Mouse (Mus musculus) forebrain, postnatal 0 days (tissue): ENCODE measurements at regions not wholly inside any gene's neighbourhood (a gene's known extent, or its start where the extent isn't known, plus 50 kb on each side); places are given as distances from the start of the nearest gene placed in this dataset.
A peak's percentile ranks its signal among the peaks of the same experiment; 100 is the strongest.

Experiments used
- ATAC-seq: fragments of 200-750 bp; cut with Nextera tagmentation; 2 replicates; pipeline ENCODE4 v1.8.0; 2017; ENCODE audit warnings: mild to moderate bottlenecking, moderate library complexity
- DNase-seq: peaks from one replicate; pipeline ENCODE4 v3.0.0-alpha.2; 2015
- H3K27ac ChIP-seq: fragments of 300-500 bp; sonication (generic); 2 replicates; pipeline ENCODE4 v1.5.1; 2014; ENCODE audit warnings: low read depth, mild to moderate bottlenecking, antibody characterized with exemption, low read length, moderate library complexity, mixed read lengths
- H3K27me3 ChIP-seq: fragments of 300-500 bp; sonication (generic); 2 replicates; pipeline ENCODE4 v1.6.1; 2014; ENCODE audit warnings: mild to moderate bottlenecking, low read length, mixed read lengths; ENCODE audit not compliant: insufficient read depth
- H3K36me3 ChIP-seq: fragments of 300-500 bp; sonication (generic); 2 replicates; pipeline ENCODE4 v1.6.1; 2014; ENCODE audit warnings: mild to moderate bottlenecking, moderate library complexity; ENCODE audit not compliant: insufficient read depth
- H3K4me1 ChIP-seq: fragments of 300-500 bp; sonication (generic); 2 replicates; pipeline ENCODE4 v1.6.1; 2014; ENCODE audit warnings: antibody characterized with exemption; ENCODE audit not compliant: insufficient read depth
- H3K4me2 ChIP-seq: fragments of 300-500 bp; sonication (generic); 2 replicates; pipeline ENCODE4 v1.6.1; 2014; ENCODE audit warnings: low read depth, mild to moderate bottlenecking, moderate library complexity
- H3K4me3 ChIP-seq: fragments of 300-500 bp; sonication (generic); 2 replicates; pipeline ENCODE4 v1.5.1; 2014; ENCODE audit warnings: low read depth, low read length, mixed read lengths
- H3K9ac ChIP-seq: fragments of 300-500 bp; sonication (generic); 2 replicates; pipeline ENCODE4 v1.6.1; 2014; ENCODE audit warnings: mild to moderate bottlenecking
- H3K9me3 ChIP-seq: fragments of 300-500 bp; sonication (generic); 2 replicates; pipeline ENCODE4 v1.6.1; 2016; ENCODE audit warnings: low read length
- CTCF ChIP-seq: sonication (generic); IDR thresholded peaks from 2 replicates; pipeline ENCODE4 v1.5.1; 2016; ENCODE audit warnings: antibody characterized with exemption, control low read depth, low read depth
- WGBS: fragments of 180-500 bp; shearing (Covaris S2); extraction: QIAGEN DNeasy Blood & Tissue Kit; methylation state at CpG from one replicate; pipeline ENCODE4 v1.1.7; 2014; 5-methylcytosine and 5-hydroxymethylcytosine counted together

DNA sequence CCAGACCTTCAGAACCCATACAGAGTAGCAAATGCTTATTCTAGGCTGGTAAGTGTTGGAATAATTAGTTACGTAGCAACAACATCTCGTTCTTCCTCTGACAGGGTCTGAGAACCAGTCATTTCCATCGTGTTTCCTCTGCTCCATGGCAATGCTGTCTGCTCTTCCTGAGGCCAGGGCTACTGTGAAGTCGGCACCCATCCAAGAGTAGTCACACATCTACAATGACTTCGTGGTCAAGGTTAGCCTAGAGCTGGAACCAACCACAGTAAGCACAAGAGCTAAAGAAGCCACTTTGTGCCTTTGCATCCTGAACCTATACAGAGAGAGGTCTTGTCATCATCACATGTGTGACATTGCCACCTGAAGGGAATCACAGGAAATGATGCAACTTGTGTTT, 124.1 kb upstream of the Rad23b start:
- DNase-seq (no peak), ATAC-seq (no peak)
- H3K9ac ChIP-seq, result no peak overlapping the region
- no peaks in the 10 kb centered on the region for H3K4me1 ChIP-seq
- no peak overlapping the region for H3K4me3 ChIP-seq
- WGBS, result 85% methylated on average over 5 of the region's 5 CpGs
- no peak for TF ChIP-seq CTCF
- H3K27ac ChIP-seq, result no peak overlapping the region
- H3K36me3 ChIP-seq, result no peaks in the 10 kb centered on the region
- H3K9me3 ChIP-seq, result no peaks in the 10 kb centered on the region
- H3K27me3 ChIP-seq, result no peaks in the 10 kb centered on the region
- H3K4me2 ChIP-seq, result no peak overlapping the region

GRCm38 (mm10) chr4:55227394-55227793, 122.4 kb upstream of the Rad23b start:
- peak; percentile 48 for TF ChIP-seq CTCF
- no peak overlapping the region for H3K4me2 ChIP-seq
- H3K9ac ChIP-seq, result no peak overlapping the region
- DNase-seq (peak; percentile 32), ATAC-seq (no peak)
- no peaks in the 10 kb centered on the region for H3K9me3 ChIP-seq
- H3K4me3 ChIP-seq, result no peak overlapping the region
- 38% methylated on average over 3 of the region's 3 CpGs for WGBS
- H3K27me3 ChIP-seq, result no peaks in the 10 kb centered on the region
- H3K36me3 ChIP-seq, result no peaks in the 10 kb centered on the region
- H3K4me1 ChIP-seq, result no peaks in the 10 kb centered on the region
- H3K27ac ChIP-seq, result no peak overlapping the region

GRCm38 (mm10) chr4:55231522-55231921, 118.3 kb upstream of the Rad23b start:
- Histone ChIP-seq H3K4me1 (no peaks in the 10 kb centered on the region), H3K27me3 (no peaks in the 10 kb centered on the region), H3K9ac (no peak overlapping the region), H3K36me3 (no peaks in the 10 kb centered on the region), H3K4me2 (no peak overlapping the region), H3K9me3 (no peaks in the 10 kb centered on the region), H3K27ac (no peak overlapping the region), H3K4me3 (no peak overlapping the region)
- TF ChIP-seq CTCF, result peak; percentile 59
- 30% methylated on average over 4 of the region's 4 CpGs for WGBS
- ATAC-seq, result no peak
- no peak for DNase-seq

DNA sequence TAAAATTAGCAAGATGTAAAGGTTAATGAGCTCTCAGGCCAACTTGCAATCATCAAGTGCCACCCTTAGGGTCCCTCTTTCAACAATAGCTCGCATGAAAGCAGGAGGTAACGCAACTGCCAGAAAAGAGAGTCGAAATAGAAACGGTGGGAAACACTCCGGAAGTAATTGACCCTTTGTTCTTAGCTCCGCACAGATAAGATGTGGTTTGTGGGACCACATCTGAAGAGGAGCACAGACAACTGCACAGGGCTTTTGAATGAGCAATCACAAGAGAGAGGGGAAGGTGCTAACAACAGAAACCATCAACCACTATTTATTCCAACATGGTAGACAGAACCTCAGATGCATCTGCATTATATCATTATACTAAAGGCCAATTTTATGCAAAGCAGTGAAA, 112.0 kb upstream of the Rad23b start:
- H3K9ac ChIP-seq, result no peak overlapping the region
- no peak overlapping the region for H3K4me2 ChIP-seq
- no peaks in the 10 kb centered on the region for H3K36me3 ChIP-seq
- no peaks in the 10 kb centered on the region for H3K9me3 ChIP-seq
- H3K4me3 ChIP-seq, result no peak overlapping the region
- no peak overlapping the region for H3K27ac ChIP-seq
- DNase-seq (no peak), ATAC-seq (no peak)
- TF ChIP-seq CTCF, result no peak
- H3K4me1 ChIP-seq, result no peaks in the 10 kb centered on the region
- WGBS, result 29% methylated on average over 6 of the region's 6 CpGs
- no peaks in the 10 kb centered on the region for H3K27me3 ChIP-seq

- Histone ChIP-seq H3K4me3 (no peak overlapping the region), H3K9me3 (no peaks in the 10 kb centered on the region), H3K4me2 (no peak overlapping the region), H3K27me3 (no peaks in the 10 kb centered on the region), H3K36me3 (no peaks in the 10 kb centered on the region), H3K9ac (no peak overlapping the region), H3K27ac (no peak overlapping the region), H3K4me1 (no peaks in the 10 kb centered on the region)
- TF ChIP-seq CTCF, result peak; percentile 97
- ATAC-seq (peak; percentile 72), DNase-seq (peak; percentile 90)
- 3% methylated on average over 7 of the region's 7 CpGs for WGBS
These were observed 109.4 kb upstream of the Rad23b start for GRCm38 (mm10) chr4:55240450-55240849.

DNA sequence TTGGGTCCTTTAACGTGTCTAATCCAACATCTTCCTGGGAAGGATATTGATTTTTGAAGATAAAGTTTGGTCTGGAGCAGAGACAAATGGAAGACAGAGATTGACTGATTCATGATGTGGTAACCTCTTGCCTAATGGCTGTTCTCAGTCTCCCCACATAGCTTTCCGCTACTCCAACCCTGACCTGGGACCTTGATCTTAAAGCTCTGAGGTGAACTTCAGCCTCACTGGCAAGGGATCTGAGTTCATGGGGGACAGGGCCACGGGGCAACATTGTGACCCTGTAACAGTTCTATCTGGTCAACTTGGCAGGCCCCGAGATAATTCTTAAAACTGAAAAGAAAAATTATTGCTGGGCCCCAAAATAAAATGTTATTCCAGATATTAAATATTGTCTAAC, 107.5 kb upstream of the Rad23b start:
- ATAC-seq (no peak), DNase-seq (no peak)
- no peak overlapping the region for H3K4me3 ChIP-seq
- WGBS, result 88% methylated on average over 4 of the region's 4 CpGs
- H3K4me2 ChIP-seq, result no peak overlapping the region
- H3K27me3 ChIP-seq, result no peaks in the 10 kb centered on the region
- no peak overlapping the region for H3K27ac ChIP-seq
- no peaks in the 10 kb centered on the region for H3K9me3 ChIP-seq
- H3K9ac ChIP-seq, result no peak overlapping the region
- no peaks in the 10 kb centered on the region for H3K4me1 ChIP-seq
- no peak for TF ChIP-seq CTCF
- H3K36me3 ChIP-seq, result no peaks in the 10 kb centered on the region

DNA sequence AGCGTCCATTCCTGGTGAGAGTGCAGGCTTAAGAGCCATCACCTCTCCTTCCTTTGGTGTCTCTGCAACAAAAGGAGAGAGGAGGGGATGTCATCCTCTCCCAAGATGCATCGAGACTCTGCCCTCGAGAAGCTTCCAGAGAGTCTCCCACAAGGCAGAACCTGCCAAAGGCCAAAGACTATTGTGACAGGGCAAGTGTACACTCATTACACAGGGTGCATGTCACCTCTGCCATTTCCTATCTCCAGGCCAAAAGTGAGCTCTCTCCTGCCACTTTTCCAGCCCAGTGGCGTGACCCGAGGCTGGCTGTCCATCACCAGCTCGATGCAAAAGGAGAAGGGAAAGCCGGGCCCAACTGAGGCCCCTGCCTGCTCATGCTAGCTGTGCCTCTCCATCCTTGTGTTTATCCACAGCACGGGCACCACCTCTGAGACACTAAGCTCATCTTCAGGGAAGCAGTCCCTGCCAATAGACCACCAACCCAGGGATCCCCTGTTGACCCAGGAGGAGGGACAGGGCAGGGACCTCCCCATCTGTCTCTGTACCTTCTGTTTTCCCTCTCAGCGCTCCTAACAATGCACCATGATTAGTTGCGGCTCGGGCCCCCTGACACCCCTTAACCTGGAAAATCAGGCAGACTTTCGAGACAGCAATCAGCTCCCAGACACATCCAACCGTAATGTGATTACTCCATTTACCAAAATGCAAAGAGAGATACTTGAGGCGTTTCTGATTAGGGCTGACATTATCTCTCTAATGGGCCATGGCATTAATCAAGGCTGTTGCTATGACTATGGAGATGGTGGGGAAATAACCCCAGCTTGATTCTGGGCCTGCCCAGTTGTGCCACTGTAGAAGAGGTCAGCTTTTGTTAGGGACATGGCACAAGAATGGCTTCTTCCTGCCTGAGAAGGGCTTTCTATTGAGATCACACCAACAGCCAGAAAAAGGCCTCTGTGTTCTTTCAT, 106.5 kb upstream of the Rad23b start:
- no peaks in the 10 kb centered on the region for H3K27me3 ChIP-seq
- H3K4me1 ChIP-seq, result no peaks in the 10 kb centered on the region
- H3K27ac ChIP-seq, result no peak overlapping the region
- no peak overlapping the region for H3K4me2 ChIP-seq
- no peaks in the 10 kb centered on the region for H3K36me3 ChIP-seq
- 51% methylated on average over 14 of the region's 14 CpGs for WGBS
- ATAC-seq (peak; percentile 61), DNase-seq (no peak)
- H3K4me3 ChIP-seq, result no peak overlapping the region
- no peak overlapping the region for H3K9ac ChIP-seq
- TF ChIP-seq CTCF, result no peak
- no peaks in the 10 kb centered on the region for H3K9me3 ChIP-seq
